Mouse (Mus musculus) splenic B cell, adult 2 months (primary cell): ENCODE measurements around the gene 9230102O04Rik.

Source experiments
- DNase-seq: peaks from one replicate; pipeline ENCODE4 v3.0.0-alpha.2; 2011; ENCODE audit warnings: low read depth, low spot score
- H3K27me3 ChIP-seq: 2 replicates; pipeline ENCODE4 v1.6.1; 2012; ENCODE audit warnings: mild to moderate bottlenecking, low read length, moderate library complexity, mixed read lengths; ENCODE audit not compliant: control insufficient read depth, poor library complexity, insufficient read depth, severe bottlenecking
- H3K36me3 ChIP-seq: 2 replicates; pipeline ENCODE4 v1.6.1; 2012; ENCODE audit warnings: mild to moderate bottlenecking, low read length, moderate library complexity, mixed read lengths; ENCODE audit not compliant: control insufficient read depth, poor library complexity, insufficient read depth, severe bottlenecking

Gene 9230102O04Rik

GRCm38 (mm10) chr2:9867092-9867825, 22.1 kb downstream of the 9230102O04Rik start:
- H3K27me3 ChIP-seq = no peaks in the 10 kb centered on the region
- no peaks in the 10 kb centered on the region for H3K36me3 ChIP-seq
- DNase-seq = no peak

GRCm38 (mm10) chr2:9860698-9861097, 28.6 kb downstream of the 9230102O04Rik start:
- no peaks in the 10 kb centered on the region for H3K36me3 ChIP-seq
- no peak for DNase-seq
- no peaks in the 10 kb centered on the region for H3K27me3 ChIP-seq

- no peak for DNase-seq
- Histone ChIP-seq H3K27me3 (no peaks in the 10 kb centered on the region), H3K36me3 (no peaks in the 10 kb centered on the region)
Measured at GRCm38 (mm10) chr2:9855861-9856260, 33.5 kb downstream of the 9230102O04Rik start.

GRCm38 (mm10) chr2:9852851-9853576, 36.3 kb downstream of the 9230102O04Rik start:
- no peak for DNase-seq
- H3K36me3 ChIP-seq = no peaks in the 10 kb centered on the region
- no peaks in the 10 kb centered on the region for H3K27me3 ChIP-seq

- Histone ChIP-seq H3K27me3 (no peaks in the 10 kb centered on the region), H3K36me3 (no peaks in the 10 kb centered on the region)
- DNase-seq = no peak
Measured at GRCm38 (mm10) chr2:9835195-9835594, 54.1 kb downstream of the 9230102O04Rik start.

GRCm38 (mm10) chr2:9833712-9834111, 55.6 kb downstream of the 9230102O04Rik start:
- no peak for DNase-seq
- Histone ChIP-seq H3K27me3 (no peaks in the 10 kb centered on the region), H3K36me3 (no peaks in the 10 kb centered on the region)
